Mouse (Mus musculus) cerebral cortex, adult 2 months (tissue): Measurements from ENCODE around the gene Neurl4.

Experiments used
- WGBS: fragments of 180-500 bp; shearing (Covaris S2); methylation state at CpG from one replicate; pipeline ENCODE4 v1.1.7; 2018; 5-methylcytosine and 5-hydroxymethylcytosine counted together

Neurl4 gene

GRCm38 (mm10) chr11:69953267-69953915 is 52.5 kb downstream of the Neurl4 start:
- 66% methylated on average over 11 of the region's 11 CpGs for WGBS

- 80% methylated on average over 4 of the region's 4 CpGs for WGBS
These were observed 54.7 kb downstream of the Neurl4 start for GRCm38 (mm10) chr11:69955618-69956017.

- 80% methylated on average over 1 of the region's 1 CpGs for WGBS
These were observed 55.3 kb downstream of the Neurl4 start for GRCm38 (mm10) chr11:69956218-69956617.

- WGBS: 31% methylated on average over 5 of the region's 5 CpGs
These were observed 59.7 kb downstream of the Neurl4 start for GRCm38 (mm10) chr11:69960616-69961015.

GRCm38 (mm10) chr11:69961841-69962240 is 61.0 kb downstream of the Neurl4 start:
- WGBS: 47% methylated on average over 5 of the region's 5 CpGs
